Mouse (Mus musculus) midbrain, embryonic 13.5 days (tissue): ENCODE measurements at regions not wholly inside any gene's neighbourhood (a gene's known extent, or its start where the extent isn't known, plus 50 kb on each side); places are given as distances from the start of the nearest gene placed in this dataset.
A peak's percentile ranks its signal among the peaks of the same experiment; 100 is the strongest.

ENCODE experiments used
- ATAC-seq: fragments of 200-750 bp; cut with Nextera tagmentation; 2 replicates; pipeline ENCODE4 v1.8.0; 2017; ENCODE audit warnings: mild to moderate bottlenecking, moderate TSS enrichment, moderate library complexity
- H3K27ac ChIP-seq: fragments of 300-500 bp; sonication (generic); 2 replicates; pipeline ENCODE4 v1.5.1; 2015; ENCODE audit warnings: inconsistent platforms, mild to moderate bottlenecking, moderate library complexity
- H3K27me3 ChIP-seq: fragments of 300-500 bp; sonication (generic); 2 replicates; pipeline ENCODE4 v1.6.1; 2015; ENCODE audit warnings: mild to moderate bottlenecking, inconsistent platforms
- H3K36me3 ChIP-seq: fragments of 300-500 bp; sonication (generic); 2 replicates; pipeline ENCODE4 v1.6.1; 2015; ENCODE audit warnings: mild to moderate bottlenecking, inconsistent platforms
- H3K4me1 ChIP-seq: fragments of 300-500 bp; sonication (generic); replicated peaks from 2 replicates; pipeline ENCODE4 v1.6.1; 2015; ENCODE audit warnings: inconsistent platforms
- H3K4me2 ChIP-seq: fragments of 300-500 bp; sonication (generic); replicated peaks from 2 replicates; pipeline ENCODE4 v1.6.1; 2015; ENCODE audit warnings: moderate library complexity, mild to moderate bottlenecking, inconsistent platforms
- H3K4me3 ChIP-seq: fragments of 300-500 bp; sonication (generic); replicated peaks from 2 replicates; pipeline ENCODE4 v1.5.1; 2015; ENCODE audit warnings: mild to moderate bottlenecking, inconsistent platforms
- H3K9ac ChIP-seq: fragments of 300-500 bp; sonication (generic); replicated peaks from 2 replicates; pipeline ENCODE4 v1.6.1; 2015; ENCODE audit warnings: mild to moderate bottlenecking, inconsistent platforms
- H3K9me3 ChIP-seq: fragments of 300-500 bp; sonication (generic); 2 replicates; pipeline ENCODE4 v1.6.1; 2016; ENCODE audit warnings: mild to moderate bottlenecking, inconsistent platforms
- WGBS: fragments of 180-500 bp; shearing (Covaris S2); methylation state at CpG from one replicate; pipeline ENCODE4 v1.1.7; 2015; 5-methylcytosine and 5-hydroxymethylcytosine counted together
- microRNA counts: library from miRNA; unstranded; fragments of <30 nt; microRNA quantifications from one replicate; lab custom pipeline; 2016
- microRNA-seq: library from miRNA; unstranded; fragments of <30 nt; microRNA quantifications from one replicate; pipeline ENCODE4, GENCODE M21; 2016

GRCm38 (mm10) chr15:68359496-68359895 lies 1858.8 kb upstream of the Lrrc6 start:
- no peak for ATAC-seq
- WGBS = 83% methylated on average over 3 of the region's 3 CpGs
- no peak overlapping the region for H3K4me2 ChIP-seq

GRCm38 (mm10) chr15:68355957-68356356 lies 1855.2 kb upstream of the Lrrc6 start:
- peaks cover 6% of the 10 kb centered on the region for H3K4me1 ChIP-seq
- H3K9me3 ChIP-seq = no peaks in the 10 kb centered on the region
- H3K36me3 ChIP-seq = no peaks in the 10 kb centered on the region
- H3K27ac ChIP-seq = no peak overlapping the region
- 86% methylated on average over 1 of the region's 1 CpGs for WGBS
- no peak overlapping the region for H3K4me2 ChIP-seq
- H3K9ac ChIP-seq = no peak overlapping the region
- no peaks in the 10 kb centered on the region for H3K27me3 ChIP-seq
- no peak for ATAC-seq
- H3K4me3 ChIP-seq = no peak overlapping the region

More at GRCm38 (mm10) chr15:68359496-68359895, 1858.8 kb upstream of the Lrrc6 start:
- Histone ChIP-seq H3K4me3 (no peak overlapping the region), H3K27me3 (no peaks in the 10 kb centered on the region), H3K4me1 (peaks cover 16% of the 10 kb centered on the region), H3K9me3 (no peaks in the 10 kb centered on the region), H3K27ac (no peak overlapping the region), H3K9ac (no peak overlapping the region), H3K36me3 (no peaks in the 10 kb centered on the region)

GRCm38 (mm10) chr15:68344652-68345051 lies 1843.9 kb upstream of the Lrrc6 start:
- H3K36me3 ChIP-seq = peaks cover 8% of the 10 kb centered on the region; the same call in 1 of the 2 replicates

GRCm38 (mm10) chr15:68342542-68342941 lies 1841.8 kb upstream of the Lrrc6 start:
- Histone ChIP-seq H3K4me1 (no peaks in the 10 kb centered on the region), H3K27me3 (no peaks in the 10 kb centered on the region), H3K36me3 (peaks cover 8% of the 10 kb centered on the region; the same call in 1 of the 2 replicates), H3K9me3 (no peaks in the 10 kb centered on the region), H3K9ac (no peak overlapping the region), H3K4me2 (no peak overlapping the region), H3K4me3 (no peak overlapping the region), H3K27ac (no peak overlapping the region)
- ATAC-seq = no peak
- 97% methylated on average over 1 of the region's 1 CpGs for WGBS

More at GRCm38 (mm10) chr15:68344652-68345051, 1843.9 kb upstream of the Lrrc6 start:
- Histone ChIP-seq H3K9ac (no peak overlapping the region), H3K4me2 (no peak overlapping the region), H3K27me3 (no peaks in the 10 kb centered on the region), H3K4me1 (no peaks in the 10 kb centered on the region), H3K9me3 (no peaks in the 10 kb centered on the region), H3K4me3 (no peak overlapping the region), H3K27ac (no peak overlapping the region)
- WGBS = 94% methylated on average over 3 of the region's 3 CpGs
- no peak for ATAC-seq

GRCm38 (mm10) chr15:68341056-68341455 lies 1840.3 kb upstream of the Lrrc6 start:
- no peak overlapping the region for H3K27ac ChIP-seq
- H3K36me3 ChIP-seq = peaks cover 8% of the 10 kb centered on the region; the same call in 1 of the 2 replicates
- H3K9ac ChIP-seq = no peak overlapping the region
- ATAC-seq = no peak
- no peaks in the 10 kb centered on the region for H3K27me3 ChIP-seq
- no peaks in the 10 kb centered on the region for H3K4me1 ChIP-seq
- WGBS = 86% methylated on average over 5 of the region's 5 CpGs
- H3K9me3 ChIP-seq = no peaks in the 10 kb centered on the region
- no peak overlapping the region for H3K4me2 ChIP-seq
- H3K4me3 ChIP-seq = no peak overlapping the region

GRCm38 (mm10) chr15:68337264-68337663 lies 1836.6 kb upstream of the Lrrc6 start:
- H3K9me3 ChIP-seq = no peaks in the 10 kb centered on the region

GRCm38 (mm10) chr15:68335837-68336236 lies 1835.1 kb upstream of the Lrrc6 start:
- Histone ChIP-seq H3K4me2 (no peak overlapping the region), H3K4me3 (no peak overlapping the region), H3K4me1 (no peaks in the 10 kb centered on the region), H3K9ac (no peak overlapping the region), H3K27ac (no peak overlapping the region), H3K9me3 (no peaks in the 10 kb centered on the region), H3K27me3 (no peaks in the 10 kb centered on the region), H3K36me3 (peaks cover under 1% of the 10 kb centered on the region; the same call in 1 of the 2 replicates)
- no peak for ATAC-seq

More at GRCm38 (mm10) chr15:68337264-68337663, 1836.6 kb upstream of the Lrrc6 start:
- Histone ChIP-seq H3K4me3 (no peak overlapping the region), H3K4me1 (no peaks in the 10 kb centered on the region), H3K4me2 (no peak overlapping the region), H3K9ac (no peak overlapping the region), H3K27me3 (no peaks in the 10 kb centered on the region), H3K27ac (no peak overlapping the region), H3K36me3 (peaks cover 4% of the 10 kb centered on the region; the same call in 1 of the 2 replicates)
- no peak for ATAC-seq
- WGBS = 92% methylated on average over 2 of the region's 2 CpGs

- Histone ChIP-seq H3K4me3 (no peak overlapping the region), H3K4me1 (no peaks in the 10 kb centered on the region), H3K36me3 (no peaks in the 10 kb centered on the region), H3K9me3 (no peaks in the 10 kb centered on the region), H3K27me3 (no peaks in the 10 kb centered on the region), H3K9ac (no peak overlapping the region), H3K4me2 (no peak overlapping the region), H3K27ac (no peak overlapping the region)
- WGBS = 96% methylated on average over 1 of the region's 1 CpGs
- ATAC-seq = no peak
These were observed 1815.4 kb upstream of the Lrrc6 start for GRCm38 (mm10) chr15:68316116-68316515.

MicroRNA genes in the stretch of these regions (microRNA counts, 519-probe panel; counts per million panel counts)
- microRNA mmu-miR-30b (lab: Ali Mortazavi, UCI) (4,940 counts per million, percentile 86 among the panel's probes with 10 or more counts), microRNA mmu-miR-30d (lab: Ali Mortazavi, UCI) (4,562 counts per million, percentile 82 among the panel's probes with 10 or more counts)

Small RNAs in the stretch of these regions (microRNA-seq; reads per million reads assigned to microRNA genes)
- gene Mir30b = 125 reads per million, percentile 55 among the genes with 10 or more reads in this experiment
- 7,231 reads per million, percentile 93 among the genes with 10 or more reads in this experiment for gene Mir30d
